Mouse (Mus musculus): ENCODE data around the gene Igf2bp2. TPM values are rescaled to one million over a fixed set of nuclear protein-coding genes. Genes with fewer than 3 reads are reported as not detected.

Gene Igf2bp2
- total RNA-seq, 2 experiments from 2014 or later: 0.38 TPM; not detected in 1

DNA sequence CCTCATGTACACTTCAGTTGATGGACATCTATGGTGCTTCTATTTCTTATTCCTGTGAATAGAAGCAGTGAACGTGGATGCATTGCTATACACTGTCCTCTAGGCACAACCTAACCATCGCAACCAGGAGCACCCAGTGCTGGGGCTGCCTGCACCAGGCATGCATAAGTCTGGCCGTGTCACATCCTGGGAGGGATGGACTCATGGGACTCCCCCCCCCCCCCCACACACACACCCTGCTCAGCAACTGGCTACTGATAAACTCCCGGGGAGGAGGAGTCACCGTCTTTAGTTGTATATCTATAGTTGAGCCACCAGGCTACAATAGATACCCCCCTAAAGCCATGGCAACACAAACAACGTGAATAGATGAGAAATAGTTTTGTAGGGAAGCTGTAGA, 105.6 kb downstream of the Igf2bp2 start:
- ATAC-seq (replicated peaks; ENCODE audit: low FRiP score, poor library complexity, severe bottlenecking): no peak

DNA sequence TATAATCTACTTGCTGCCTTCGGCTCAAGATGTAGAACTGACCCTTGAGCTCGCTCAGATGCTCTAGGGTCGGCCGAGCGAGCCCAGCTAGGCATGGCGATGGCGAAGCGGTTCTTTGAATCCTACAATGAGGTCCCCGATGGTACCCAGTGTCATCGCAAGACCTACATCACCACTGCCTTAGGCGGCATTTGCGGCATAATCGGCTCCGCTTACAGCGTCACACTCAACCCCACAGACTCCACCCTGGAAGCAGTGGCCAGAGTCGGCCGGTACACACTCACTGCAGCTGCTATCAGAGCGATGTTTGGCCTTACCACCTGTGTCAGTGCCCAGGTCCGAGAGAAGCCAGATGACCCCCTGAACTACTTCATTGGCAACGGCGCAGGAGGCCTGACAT, 109.7 kb downstream of the Igf2bp2 start:
- ATAC-seq (replicated peaks; ENCODE audit: low FRiP score, poor library complexity, severe bottlenecking): no peak

DNA sequence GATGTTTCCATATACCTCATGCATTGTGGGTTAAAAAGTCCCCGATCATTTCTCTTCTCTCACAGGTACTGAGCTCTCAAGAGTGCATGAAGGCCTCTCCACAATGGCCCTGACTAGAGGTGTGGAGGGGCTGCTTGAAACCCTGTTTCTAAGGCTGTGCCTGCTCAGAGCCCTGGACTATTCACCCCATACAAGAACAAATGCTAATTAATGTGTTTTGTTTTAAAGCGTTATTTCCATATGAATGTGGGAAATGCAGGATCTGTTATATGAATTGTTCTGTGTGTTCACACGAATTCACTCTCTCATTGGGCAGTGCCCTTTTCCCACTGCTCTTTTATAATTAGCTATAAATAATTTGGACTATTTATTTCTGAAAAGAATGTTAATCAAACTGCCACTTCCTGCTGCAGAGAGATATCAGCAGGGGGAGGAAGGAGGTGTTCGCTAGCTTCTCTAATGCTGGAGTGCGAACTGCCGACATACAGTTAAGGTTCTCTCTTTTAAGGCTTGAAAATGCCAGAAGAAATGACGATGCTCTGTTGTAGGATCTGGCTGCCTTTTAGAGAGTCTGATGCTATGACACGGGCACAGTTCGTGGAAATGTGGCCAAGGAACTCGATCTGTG, 116.2 kb downstream of the Igf2bp2 start:
- ATAC-seq (replicated peaks; ENCODE audit: low FRiP score, poor library complexity, severe bottlenecking): no peak

DNA sequence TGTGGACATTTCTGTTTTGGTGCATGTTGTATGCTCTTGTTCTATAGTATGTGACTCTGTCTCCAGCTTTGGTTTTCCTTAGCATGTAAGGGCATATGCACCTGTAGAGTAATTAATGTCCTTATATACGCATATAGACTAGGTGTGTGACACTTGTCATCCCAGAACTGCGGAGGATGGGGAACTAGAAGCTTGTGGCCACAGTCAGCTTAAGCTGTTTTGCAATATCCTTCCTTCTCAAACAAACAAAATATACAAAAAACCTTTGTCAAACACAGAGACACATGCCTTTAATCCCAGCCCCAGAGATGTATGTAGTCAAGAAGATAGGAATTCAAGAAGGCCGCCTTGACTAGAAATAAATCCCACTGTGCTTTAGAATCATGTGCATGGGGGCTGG, 117.2 kb downstream of the Igf2bp2 start:
- no peak for ATAC-seq (replicated peaks; ENCODE audit: low FRiP score, poor library complexity, severe bottlenecking)

DNA sequence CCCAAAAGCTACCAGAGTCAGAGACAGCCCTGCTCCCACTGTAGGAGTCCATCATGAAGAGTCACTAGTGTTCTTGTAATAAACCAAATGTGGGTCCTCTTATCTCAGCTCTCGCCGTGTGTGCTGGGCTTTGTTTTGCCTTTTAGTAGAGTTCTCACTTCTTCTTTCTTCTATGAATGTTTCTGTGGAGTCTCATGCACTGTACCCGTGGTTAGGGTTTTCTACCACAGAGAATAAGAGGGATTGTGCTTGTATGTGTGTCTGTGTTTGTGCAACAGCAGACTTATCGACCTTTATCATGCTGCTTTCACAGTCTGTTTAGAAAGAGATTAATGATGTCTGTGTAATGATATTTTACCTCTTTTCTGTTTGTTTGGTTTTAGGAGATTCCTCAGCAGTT, 119.3 kb downstream of the Igf2bp2 start:
- no peak for ATAC-seq (replicated peaks; ENCODE audit: low FRiP score, poor library complexity, severe bottlenecking)

DNA sequence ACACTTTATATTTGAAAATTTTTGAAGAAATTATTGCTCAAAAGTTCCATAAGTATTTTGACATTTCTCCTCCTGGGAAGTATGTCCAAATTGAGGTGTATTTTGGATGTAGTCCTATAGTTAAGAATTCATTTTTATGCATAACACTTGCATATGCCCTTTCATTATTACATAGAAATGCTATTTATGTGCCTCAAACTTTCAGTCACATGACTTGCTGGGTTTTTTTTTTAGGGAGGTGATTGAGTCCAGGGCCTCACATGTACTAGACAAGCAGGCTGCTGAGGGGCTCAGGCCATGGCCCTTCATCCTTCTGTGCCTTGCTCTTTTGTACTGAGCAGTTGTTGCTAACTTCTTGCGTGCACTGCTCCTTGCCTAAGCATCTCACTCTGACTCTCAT, 123.1 kb downstream of the Igf2bp2 start:
- ATAC-seq (replicated peaks; ENCODE audit: low FRiP score, poor library complexity, severe bottlenecking): no peak

DNA sequence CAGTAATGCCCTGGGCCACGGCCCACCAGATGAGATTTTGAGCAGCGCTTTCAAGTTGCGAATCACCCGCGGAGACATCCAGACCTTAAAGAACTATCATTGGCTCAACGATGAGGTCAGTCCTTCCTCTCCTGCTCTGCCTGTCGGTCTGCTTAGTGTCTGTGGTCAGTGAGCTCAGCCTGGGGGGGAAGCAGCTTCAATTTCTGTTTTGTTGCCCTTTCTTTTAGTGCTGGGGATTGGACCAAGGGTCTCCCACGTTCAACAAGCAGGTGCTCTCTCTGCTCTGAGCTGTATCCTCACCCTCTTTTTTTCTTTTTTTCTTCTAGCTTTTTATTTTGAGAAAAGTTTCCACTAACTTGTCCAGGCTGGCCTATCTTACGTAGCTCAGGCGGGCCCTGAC, 124.5 kb downstream of the Igf2bp2 start:
- ATAC-seq (replicated peaks; ENCODE audit: low FRiP score, poor library complexity, severe bottlenecking): no peak

DNA sequence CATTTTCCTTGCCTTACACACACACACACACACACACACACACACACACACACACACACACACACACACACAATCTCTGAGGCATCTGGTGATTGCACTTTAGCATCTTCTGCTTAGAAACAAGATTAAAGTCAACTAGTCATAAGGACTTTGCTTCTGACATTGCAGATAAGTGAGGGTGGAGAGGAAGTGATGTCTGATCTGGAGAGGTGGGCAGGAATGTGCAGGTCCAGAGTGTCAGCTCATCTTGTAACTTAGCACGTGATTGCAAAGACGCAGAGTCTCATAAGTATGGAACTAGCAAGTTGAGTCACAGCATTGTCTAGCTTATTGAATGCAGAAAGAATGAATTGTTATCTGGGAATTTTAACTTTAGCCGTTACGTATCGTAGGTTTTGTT, 135.6 kb downstream of the Igf2bp2 start:
- ATAC-seq (replicated peaks; ENCODE audit: low FRiP score, poor library complexity, severe bottlenecking): no peak

DNA sequence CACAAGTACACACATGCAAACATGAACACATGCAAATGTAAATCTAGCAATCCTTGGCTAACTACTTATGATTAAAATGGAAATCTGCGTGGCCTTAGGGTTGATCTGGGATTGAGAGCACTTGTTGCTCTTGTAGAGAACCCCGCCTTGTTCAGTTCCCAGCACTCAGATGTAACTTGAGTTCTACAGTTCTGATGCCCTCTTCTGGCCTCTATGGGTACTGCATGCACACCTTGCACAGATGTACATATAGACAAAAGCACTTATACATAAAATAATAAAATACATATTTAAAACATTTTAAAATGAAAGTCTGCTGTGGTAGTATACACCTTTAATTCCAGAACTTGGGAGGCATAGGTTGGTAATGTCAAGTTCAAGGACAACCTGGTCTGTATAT, 141.0 kb downstream of the Igf2bp2 start:
- ATAC-seq (replicated peaks; ENCODE audit: low FRiP score, poor library complexity, severe bottlenecking): no peak

DNA sequence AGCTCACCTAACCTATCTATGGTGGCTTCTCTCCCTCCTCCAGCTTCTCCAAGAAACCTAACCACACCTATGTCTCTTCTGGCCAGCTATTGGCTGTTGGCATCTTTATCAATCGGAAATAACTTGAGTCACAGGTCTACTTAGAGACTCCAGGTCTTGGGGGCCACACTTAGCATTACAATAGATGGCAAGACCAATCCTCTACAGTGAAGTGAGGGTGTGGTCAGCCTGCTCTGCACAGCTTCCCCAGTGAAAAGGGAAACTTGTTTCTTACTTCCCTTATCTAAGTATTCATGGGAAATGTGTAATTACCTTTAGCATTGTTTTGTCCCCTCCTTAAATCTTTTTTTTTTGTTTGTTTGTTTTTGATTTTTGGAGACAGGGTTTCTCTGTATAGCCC, 147.5 kb downstream of the Igf2bp2 start:
- no peak for ATAC-seq (replicated peaks; ENCODE audit: low FRiP score, poor library complexity, severe bottlenecking)

DNA sequence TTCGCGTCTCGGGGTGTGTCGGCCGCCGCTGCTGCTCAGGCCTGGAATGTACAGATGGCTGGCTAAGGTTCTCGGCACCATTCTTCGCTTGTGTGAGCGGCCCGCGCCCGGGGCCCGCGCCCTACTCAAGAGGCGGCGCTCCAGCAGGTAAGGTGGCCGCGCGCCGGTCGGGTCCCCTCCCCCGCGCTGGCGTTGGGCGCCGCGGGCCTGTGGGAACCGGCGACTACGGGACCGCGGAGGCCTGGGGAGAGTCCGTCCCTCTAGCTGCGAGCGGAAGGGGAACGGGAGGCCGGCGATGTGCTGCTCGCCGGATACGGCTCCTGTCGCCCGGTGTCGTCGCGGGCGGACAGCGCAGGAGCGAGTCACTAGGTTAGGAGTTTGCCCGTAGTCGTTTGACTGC, 153.5 kb downstream of the Igf2bp2 start:
- peak; percentile 58 for ATAC-seq (replicated peaks; ENCODE audit: low FRiP score, poor library complexity, severe bottlenecking)

DNA sequence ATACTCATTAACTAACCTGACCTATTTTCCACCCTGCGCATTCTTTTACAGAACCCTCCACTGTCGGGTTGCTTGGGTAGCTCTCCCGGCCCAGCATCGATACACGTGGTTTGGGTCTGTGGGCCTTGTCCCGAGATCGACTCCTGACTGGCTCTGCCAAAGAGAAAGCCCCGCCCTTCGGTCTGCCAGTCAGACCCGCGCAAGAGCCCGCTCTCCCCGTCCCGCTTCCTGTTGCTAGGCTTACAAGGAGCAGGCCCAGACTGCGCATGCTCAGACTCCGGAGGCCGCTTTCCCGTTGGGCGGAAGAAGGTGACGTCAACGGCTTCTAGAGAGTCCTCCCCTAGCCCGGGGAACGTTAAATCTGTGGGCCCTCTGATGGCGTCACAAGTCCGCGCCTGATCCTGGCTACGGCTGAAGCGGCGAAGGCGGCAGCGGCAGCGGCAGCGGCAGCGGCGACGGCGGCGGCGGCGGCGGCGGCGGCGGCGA, 154.0 kb downstream of the Igf2bp2 start, which contains the start of gene Senp2:
Gene Senp2, plus strand, starts transcription at position 386 of the 486 bp plus-strand sequence.
- ATAC-seq (replicated peaks; ENCODE audit: low FRiP score, poor library complexity, severe bottlenecking): peak; percentile 96

Other genes starting within 250 kb of the Igf2bp2 start
- gene Tmem41a, start 215.7 kb downstream of the Igf2bp2 start, total RNA-seq (2015; ENCODE audit: low replicate concordance): 2.1 and 8.6 TPM in 2 replicates
- gene Tmem41a, start 215.7 kb downstream of the Igf2bp2 start, total RNA-seq (2017; ENCODE audit: low replicate concordance): 3.8 and 4.1 TPM in 2 replicates
- gene Liph, start 167.6 kb downstream of the Igf2bp2 start, total RNA-seq (2015; ENCODE audit: low replicate concordance): 0.84 TPM in 1 of 2 replicates, not detected in the other
- 2.8 and 4.1 TPM in 2 replicates for gene Liph, start 167.6 kb downstream of the Igf2bp2 start, total RNA-seq (2017; ENCODE audit: low replicate concordance)
- 84.3 and 107 TPM in 2 replicates for gene Senp2, start 153.8 kb downstream of the Igf2bp2 start, total RNA-seq (2015; ENCODE audit: low replicate concordance)
- gene Senp2, start 153.8 kb downstream of the Igf2bp2 start, total RNA-seq (2017; ENCODE audit: low replicate concordance): 114 and 119 TPM in 2 replicates
- 210 and 235 TPM in 2 replicates for gene Tra2b, start 102.7 kb upstream of the Igf2bp2 start, total RNA-seq (2015; ENCODE audit: low replicate concordance)
- 317 and 421 TPM in 2 replicates for gene Tra2b, start 102.7 kb upstream of the Igf2bp2 start, total RNA-seq (2017; ENCODE audit: low replicate concordance)

All from erythroid progenitor cell, adult 5-6 weeks (primary cell).